Mouse (Mus musculus) MEL (cell line): ENCODE data around the gene Mid1.
"Not testable (repeated sequence)": the region's sequence is repeated elsewhere in the genome, so short reads cannot be mapped to it uniquely, and the experiment has no call there.

Source experiments
- BHLHE40 ChIP-seq: IDR thresholded peaks from 2 replicates; pipeline ENCODE4 v1.6.1; 2012; ENCODE audit warnings: low read depth, mild to moderate bottlenecking, inconsistent platforms, low read length, improper control_type of control experiment, borderline replicate concordance
- CTCF ChIP-seq, 3 experiments: IDR thresholded peaks in 2 of 3; conservative IDR thresholded peaks in 1 of 3; 2 replicates each; pipeline ENCODE4 v1.5.1; 2011 to 2012; ENCODE audit warnings: low read length in 3 of 3, low read depth in 2 of 3, mild to moderate bottlenecking in 2 of 3, improper control_type of control experiment in 1 of 3, inconsistent platforms in 1 of 3, mixed read lengths in 1 of 3, moderate library complexity in 1 of 3; ENCODE audit not compliant: control insufficient read depth in 1 of 3, insufficient read depth in 1 of 3, poor library complexity in 1 of 3, severe bottlenecking in 1 of 3
- POLR2A ChIP-seq, 2 experiments: IDR thresholded peaks; 2 replicates each; pipeline ENCODE4 v1.6.1; 2011 to 2012; ENCODE audit warnings: low read length in 2 of 2, mild to moderate bottlenecking in 2 of 2, control low read depth in 1 of 2, improper control_type of control experiment in 1 of 2, low read depth in 1 of 2, moderate library complexity in 1 of 2; ENCODE audit not compliant: control insufficient read depth in 1 of 2, insufficient read depth in 1 of 2, poor library complexity in 1 of 2
- POLR2AphosphoS5 ChIP-seq: IDR thresholded peaks from 2 replicates; pipeline ENCODE4 v1.6.1; 2012; ENCODE audit warnings: low read depth, borderline replicate concordance, mild to moderate bottlenecking, inconsistent platforms, low read length, moderate library complexity, mixed read lengths
- TAL1 ChIP-seq: IDR thresholded peaks from 2 replicates; pipeline ENCODE4 v1.6.1; 2012; ENCODE audit warnings: mild to moderate bottlenecking, inconsistent platforms, low read length, moderate library complexity, mixed read lengths

DNA sequence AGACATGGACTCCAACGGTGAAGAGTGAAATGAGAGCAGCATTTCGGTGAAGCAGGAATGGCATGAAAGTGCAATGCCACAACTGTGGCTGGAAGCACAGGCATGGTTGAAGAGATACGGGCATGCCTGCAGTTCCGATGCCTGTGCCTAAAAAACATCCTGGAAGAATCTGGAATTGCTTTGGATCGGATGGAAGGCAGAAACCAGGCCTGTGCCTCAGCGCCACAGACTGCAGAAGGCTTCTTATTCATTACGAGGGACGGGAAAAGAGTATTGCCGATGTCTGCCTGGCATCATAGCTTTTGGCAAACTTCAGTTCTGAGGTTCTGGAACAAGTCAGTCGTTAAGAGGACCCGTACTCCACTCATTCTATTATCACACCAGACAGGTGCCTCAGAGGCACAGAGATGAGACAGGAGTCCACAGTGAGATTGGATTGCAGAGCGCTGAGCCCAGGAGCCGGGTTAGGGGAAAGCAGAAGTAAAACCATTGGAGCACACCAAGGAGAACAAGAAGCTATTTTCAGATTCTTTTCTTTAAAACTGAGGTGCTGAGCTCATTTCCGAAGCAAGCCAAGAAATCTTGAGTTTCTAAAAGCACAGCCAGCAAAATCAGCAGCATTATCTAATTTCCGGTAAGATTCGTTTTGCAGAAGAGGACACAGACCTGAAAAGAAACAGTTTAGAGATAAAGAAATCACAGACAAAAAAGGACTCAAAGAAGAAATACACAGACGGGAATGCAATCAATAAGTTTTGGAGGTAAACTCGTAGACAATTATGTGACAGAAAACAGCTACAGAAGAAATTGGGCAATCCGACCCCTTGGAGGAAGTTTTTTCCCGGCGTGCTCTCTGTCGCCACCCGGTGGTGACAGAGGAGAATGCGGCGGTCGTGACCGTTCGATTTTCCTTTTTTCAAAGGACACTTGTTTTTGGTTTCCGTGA, 293.7 kb downstream of the Mid1 start:
- not testable (repeated sequence) for TF ChIP-seq POLR2A (IDR thresholded peaks at IDR 0.05; ENCODE audit: control insufficient read depth in 1 of 2, insufficient read depth in 1 of 2, low read depth in 1 of 2, low read length in 2 of 2, poor library complexity in 1 of 2); TAL1; POLR2AphosphoS5; BHLHE40
- TF ChIP-seq CTCF (IDR thresholded peaks at IDR 0.05 in 2 of 3, conservative IDR thresholded peaks at IDR 0.05 in 1 of 3; ENCODE audit: control insufficient read depth in 1 of 3, insufficient read depth in 1 of 3, low read depth in 2 of 3, low read length in 3 of 3, poor library complexity in 1 of 3, severe bottlenecking in 1 of 3): peak; percentile 35 to 42 (median 41)
